Mouse (Mus musculus) C2C12 (cell line): ENCODE measurements around the gene Atp5d.
A peak's percentile ranks its signal among the peaks of the same experiment; 100 is the strongest.

ENCODE experiments used
- CTCF ChIP-seq: IDR thresholded peaks from one replicate; pipeline ENCODE4 v1.5.1; 2011; ENCODE audit not compliant: control insufficient read depth, insufficient read depth, insufficient read length
- MAX ChIP-seq: IDR thresholded peaks from one replicate; pipeline ENCODE4 v1.6.1; 2011; ENCODE audit warnings: mild to moderate bottlenecking, control low read depth
- MYOD1 ChIP-seq: IDR thresholded peaks from one replicate; pipeline ENCODE4 v1.6.1; 2011; ENCODE audit warnings: low read depth; ENCODE audit not compliant: control insufficient read depth, insufficient read length
- USF1 ChIP-seq: IDR thresholded peaks from one replicate; pipeline ENCODE4 v1.6.1; 2011; ENCODE audit warnings: low read depth, mild to moderate bottlenecking, control low read depth, moderate library complexity

- TF ChIP-seq MAX (peak; percentile 71), CTCF (no peak), USF1 (no peak), MYOD1 (no peak)
These were observed 21.4 kb downstream of the Atp5d start for GRCm38 (mm10) chr10:80159561-80160454.
